Mouse (Mus musculus): Measurements from ENCODE around the gene Mecom. TPM values are rescaled to one million over a fixed set of nuclear protein-coding genes. Genes with fewer than 3 reads are reported as not detected.
A peak's percentile ranks its signal among the peaks of the same experiment; 100 is the strongest.

The Mecom gene
- polyA plus RNA-seq, 1 experiment from 2014 or later: 57.4 TPM

GRCm38 (mm10) chr3:30164834-30165233 lies 383.0 kb downstream of the Mecom start:
- H3K36me3 ChIP-seq (ENCODE audit: control insufficient read depth, insufficient read depth, low read length): no peaks in the 10 kb centered on the region
- no peak overlapping the region for H3K9ac ChIP-seq (ENCODE audit: low read length)
- no peaks in the 10 kb centered on the region for H3K9me3 ChIP-seq (replicated peaks; ENCODE audit: control insufficient read depth, low read length)
- no peak for ATAC-seq (ENCODE audit: insufficient read depth, low FRiP score)
- H3K4me2 ChIP-seq (ENCODE audit: low read depth, low read length): no peak overlapping the region
- no peaks in the 10 kb centered on the region for H3K27me3 ChIP-seq (ENCODE audit: control insufficient read depth, insufficient read depth, low read length)
- H3K27ac ChIP-seq (ENCODE audit: low read length): no peak overlapping the region
- 59% methylated on average over 4 of the region's 4 CpGs for WGBS
- peaks cover 9% of the 10 kb centered on the region for H3K4me1 ChIP-seq (ENCODE audit: control insufficient read depth, insufficient read depth, low read length)
- no peak overlapping the region for H3K4me3 ChIP-seq (replicated peaks; ENCODE audit: low read length)

- Histone ChIP-seq H3K9me3 (replicated peaks; ENCODE audit: control insufficient read depth, low read length) (no peaks in the 10 kb centered on the region), H3K9ac (ENCODE audit: low read length) (no peak overlapping the region), H3K27me3 (ENCODE audit: control insufficient read depth, insufficient read depth, low read length) (no peaks in the 10 kb centered on the region), H3K4me1 (ENCODE audit: control insufficient read depth, insufficient read depth, low read length) (peaks cover 9% of the 10 kb centered on the region), H3K4me2 (ENCODE audit: low read depth, low read length) (no peak overlapping the region), H3K27ac (ENCODE audit: low read length) (no peak overlapping the region), H3K4me3 (replicated peaks; ENCODE audit: low read length) (no peak overlapping the region), H3K36me3 (ENCODE audit: control insufficient read depth, insufficient read depth, low read length) (no peaks in the 10 kb centered on the region)
- no peak for ATAC-seq (ENCODE audit: insufficient read depth, low FRiP score)
- 57% methylated on average over 4 of the region's 4 CpGs for WGBS
Measured at GRCm38 (mm10) chr3:30163390-30163789, 384.4 kb downstream of the Mecom start.

- Histone ChIP-seq H3K4me1 (ENCODE audit: control insufficient read depth, insufficient read depth, low read length) (peaks cover 9% of the 10 kb centered on the region), H3K36me3 (ENCODE audit: control insufficient read depth, insufficient read depth, low read length) (no peaks in the 10 kb centered on the region), H3K27ac (ENCODE audit: low read length) (peak overlapping the region; percentile 22), H3K4me3 (replicated peaks; ENCODE audit: low read length) (no peak overlapping the region), H3K4me2 (ENCODE audit: low read depth, low read length) (no peak overlapping the region), H3K27me3 (ENCODE audit: control insufficient read depth, insufficient read depth, low read length) (no peaks in the 10 kb centered on the region), H3K9ac (ENCODE audit: low read length) (no peak overlapping the region), H3K9me3 (replicated peaks; ENCODE audit: control insufficient read depth, low read length) (no peaks in the 10 kb centered on the region)
- 63% methylated on average over 5 of the region's 5 CpGs for WGBS
- peak; percentile 28; the same call in 1 of the 2 replicates for ATAC-seq (ENCODE audit: insufficient read depth, low FRiP score)
Measured at GRCm38 (mm10) chr3:30160961-30161670, 386.7 kb downstream of the Mecom start.

DNA sequence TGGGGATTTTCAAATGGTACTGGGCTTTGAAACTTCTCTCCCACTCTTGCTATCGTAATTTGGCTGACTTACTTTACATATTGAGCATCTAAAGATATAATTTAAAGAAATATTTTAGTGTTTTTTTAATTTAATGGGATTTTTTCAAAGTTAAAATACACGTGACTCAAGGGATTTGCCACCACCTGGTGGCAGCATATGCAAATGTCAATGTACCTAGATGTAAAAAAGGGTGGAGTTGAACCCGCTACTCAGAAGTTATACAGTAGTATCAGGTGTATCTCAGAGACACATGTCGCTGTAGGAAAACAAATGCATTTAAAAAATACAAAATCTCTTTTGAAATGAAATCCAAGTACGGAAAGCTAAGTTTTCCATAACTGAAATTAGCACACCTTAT lies 387.5 kb downstream of the Mecom start:
- Histone ChIP-seq H3K4me3 (replicated peaks; ENCODE audit: low read length) (no peak overlapping the region), H3K9ac (ENCODE audit: low read length) (no peak overlapping the region), H3K36me3 (ENCODE audit: control insufficient read depth, insufficient read depth, low read length) (no peaks in the 10 kb centered on the region), H3K4me1 (ENCODE audit: control insufficient read depth, insufficient read depth, low read length) (peaks cover 9% of the 10 kb centered on the region), H3K27me3 (ENCODE audit: control insufficient read depth, insufficient read depth, low read length) (no peaks in the 10 kb centered on the region), H3K9me3 (replicated peaks; ENCODE audit: control insufficient read depth, low read length) (no peaks in the 10 kb centered on the region), H3K4me2 (ENCODE audit: low read depth, low read length) (no peak overlapping the region), H3K27ac (ENCODE audit: low read length) (peak overlapping the region; percentile 22; the same call in 1 of the 2 replicates)
- ATAC-seq (ENCODE audit: insufficient read depth, low FRiP score): no peak
- 81% methylated on average over 5 of the region's 5 CpGs for WGBS

GRCm38 (mm10) chr3:30157128-30157670 lies 390.6 kb downstream of the Mecom start:
- no peak overlapping the region for H3K27ac ChIP-seq (ENCODE audit: low read length)
- H3K9me3 ChIP-seq (replicated peaks; ENCODE audit: control insufficient read depth, low read length): no peaks in the 10 kb centered on the region
- H3K36me3 ChIP-seq (ENCODE audit: control insufficient read depth, insufficient read depth, low read length): no peaks in the 10 kb centered on the region
- H3K9ac ChIP-seq (ENCODE audit: low read length): no peak overlapping the region
- 81% methylated on average over 7 of the region's 7 CpGs for WGBS
- ATAC-seq (ENCODE audit: insufficient read depth, low FRiP score): no peak
- H3K27me3 ChIP-seq (ENCODE audit: control insufficient read depth, insufficient read depth, low read length): no peaks in the 10 kb centered on the region
- H3K4me1 ChIP-seq (ENCODE audit: control insufficient read depth, insufficient read depth, low read length): peaks cover 9% of the 10 kb centered on the region; the same call in 1 of the 2 replicates
- H3K4me2 ChIP-seq (ENCODE audit: low read depth, low read length): no peak overlapping the region
- no peak overlapping the region for H3K4me3 ChIP-seq (replicated peaks; ENCODE audit: low read length)

GRCm38 (mm10) chr3:30154390-30154789 lies 393.4 kb downstream of the Mecom start:
- Histone ChIP-seq H3K27ac (ENCODE audit: low read length) (no peak overlapping the region), H3K4me2 (ENCODE audit: low read depth, low read length) (no peak overlapping the region), H3K4me3 (replicated peaks; ENCODE audit: low read length) (no peak overlapping the region), H3K27me3 (ENCODE audit: control insufficient read depth, insufficient read depth, low read length) (no peaks in the 10 kb centered on the region), H3K4me1 (ENCODE audit: control insufficient read depth, insufficient read depth, low read length) (no peaks in the 10 kb centered on the region), H3K9me3 (replicated peaks; ENCODE audit: control insufficient read depth, low read length) (no peaks in the 10 kb centered on the region), H3K36me3 (ENCODE audit: control insufficient read depth, insufficient read depth, low read length) (no peaks in the 10 kb centered on the region), H3K9ac (ENCODE audit: low read length) (no peak overlapping the region)
- ATAC-seq (ENCODE audit: insufficient read depth, low FRiP score): no peak
- 86% methylated on average over 7 of the region's 7 CpGs for WGBS

DNA sequence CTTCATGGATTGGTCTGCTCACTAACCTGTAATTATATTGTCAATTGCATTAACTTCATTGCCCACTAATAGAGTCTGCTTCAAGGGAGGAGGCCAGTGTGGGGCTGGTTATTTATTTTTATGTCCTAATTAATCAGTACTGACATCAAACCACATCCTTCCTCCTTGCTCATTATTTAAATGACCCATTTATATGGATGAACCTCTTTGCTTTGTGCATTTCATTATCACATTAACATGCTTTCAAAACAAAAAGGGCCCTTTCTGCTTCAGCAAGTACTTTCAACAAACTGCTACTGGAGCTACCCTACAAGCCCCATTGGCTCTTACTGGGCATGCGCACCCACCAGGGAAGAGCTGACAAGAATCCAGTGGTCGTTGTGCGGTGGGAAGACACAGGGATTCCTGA lies 393.9 kb downstream of the Mecom start:
- no peak for ATAC-seq (ENCODE audit: insufficient read depth, low FRiP score)
- 84% methylated on average over 3 of the region's 3 CpGs for WGBS

GRCm38 (mm10) chr3:30150071-30150470 lies 397.7 kb downstream of the Mecom start:
- Histone ChIP-seq H3K4me2 (ENCODE audit: low read depth, low read length) (no peak overlapping the region), H3K36me3 (ENCODE audit: control insufficient read depth, insufficient read depth, low read length) (no peaks in the 10 kb centered on the region), H3K9me3 (replicated peaks; ENCODE audit: control insufficient read depth, low read length) (no peaks in the 10 kb centered on the region), H3K4me3 (replicated peaks; ENCODE audit: low read length) (no peak overlapping the region), H3K4me1 (ENCODE audit: control insufficient read depth, insufficient read depth, low read length) (no peaks in the 10 kb centered on the region), H3K27ac (ENCODE audit: low read length) (peak overlapping the region; percentile 30; the same call in 1 of the 2 replicates), H3K9ac (ENCODE audit: low read length) (no peak overlapping the region), H3K27me3 (ENCODE audit: control insufficient read depth, insufficient read depth, low read length) (no peaks in the 10 kb centered on the region)
- WGBS: 86% methylated on average over 4 of the region's 4 CpGs
- ATAC-seq (ENCODE audit: insufficient read depth, low FRiP score): no peak

More for the DNA sequence above, 393.9 kb downstream of the Mecom start:
- Histone ChIP-seq H3K9ac (ENCODE audit: low read length) (no peak overlapping the region), H3K4me3 (replicated peaks; ENCODE audit: low read length) (no peak overlapping the region), H3K27ac (ENCODE audit: low read length) (no peak overlapping the region), H3K9me3 (replicated peaks; ENCODE audit: control insufficient read depth, low read length) (no peaks in the 10 kb centered on the region), H3K4me1 (ENCODE audit: control insufficient read depth, insufficient read depth, low read length) (no peaks in the 10 kb centered on the region), H3K27me3 (ENCODE audit: control insufficient read depth, insufficient read depth, low read length) (no peaks in the 10 kb centered on the region), H3K4me2 (ENCODE audit: low read depth, low read length) (no peak overlapping the region), H3K36me3 (ENCODE audit: control insufficient read depth, insufficient read depth, low read length) (no peaks in the 10 kb centered on the region)

DNA sequence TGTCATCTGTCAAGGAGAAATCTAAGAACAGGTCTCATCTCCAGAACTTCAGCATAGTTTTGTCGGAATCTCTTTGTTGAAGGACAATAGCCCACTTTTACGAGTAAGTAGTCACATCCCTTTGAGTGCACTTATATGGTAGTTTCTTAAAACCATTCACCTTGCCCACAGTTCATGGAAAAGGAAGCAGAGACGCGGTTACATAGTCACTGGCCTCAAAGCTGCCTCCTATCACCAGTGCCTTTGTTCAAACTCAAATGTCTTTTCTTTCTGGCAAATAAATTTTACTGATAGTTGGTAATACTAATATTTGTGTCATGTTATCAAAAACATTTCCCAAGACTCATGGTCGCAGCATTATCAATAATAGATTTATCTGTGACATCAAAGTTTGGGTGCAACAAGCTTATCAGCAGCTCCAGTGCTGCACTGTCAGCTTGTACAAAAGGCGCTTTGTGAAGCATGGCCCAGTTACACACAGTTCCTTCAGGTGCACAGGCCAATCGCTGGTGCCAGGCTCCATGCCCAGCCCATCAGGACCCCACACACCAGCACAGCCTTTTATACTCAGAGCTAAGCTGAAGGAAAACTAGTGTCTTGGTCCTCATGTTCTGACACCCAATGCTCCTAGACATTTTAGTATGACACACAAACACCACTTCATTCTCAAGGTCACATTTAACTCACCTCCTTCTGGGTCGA lies 399.3 kb downstream of the Mecom start:
- no peak overlapping the region for H3K4me2 ChIP-seq (ENCODE audit: low read depth, low read length)
- H3K9me3 ChIP-seq (replicated peaks; ENCODE audit: control insufficient read depth, low read length): no peaks in the 10 kb centered on the region
- no peak overlapping the region for H3K9ac ChIP-seq (ENCODE audit: low read length)
- 67% methylated on average over 8 of the region's 8 CpGs for WGBS
- no peaks in the 10 kb centered on the region for H3K36me3 ChIP-seq (ENCODE audit: control insufficient read depth, insufficient read depth, low read length)
- H3K4me1 ChIP-seq (ENCODE audit: control insufficient read depth, insufficient read depth, low read length): peaks cover 11% of the 10 kb centered on the region; the same call in 1 of the 2 replicates
- H3K27ac ChIP-seq (ENCODE audit: low read length): peak overlapping the region; percentile 72
- ATAC-seq (ENCODE audit: insufficient read depth, low FRiP score): peak; percentile 86; the same call in 1 of the 2 replicates
- H3K4me3 ChIP-seq (replicated peaks; ENCODE audit: low read length): no peak overlapping the region
- no peaks in the 10 kb centered on the region for H3K27me3 ChIP-seq (ENCODE audit: control insufficient read depth, insufficient read depth, low read length)

All from stomach, embryonic 16.5 days (tissue).